Mouse (Mus musculus): ENCODE data around the gene Plscr2.

DNA sequence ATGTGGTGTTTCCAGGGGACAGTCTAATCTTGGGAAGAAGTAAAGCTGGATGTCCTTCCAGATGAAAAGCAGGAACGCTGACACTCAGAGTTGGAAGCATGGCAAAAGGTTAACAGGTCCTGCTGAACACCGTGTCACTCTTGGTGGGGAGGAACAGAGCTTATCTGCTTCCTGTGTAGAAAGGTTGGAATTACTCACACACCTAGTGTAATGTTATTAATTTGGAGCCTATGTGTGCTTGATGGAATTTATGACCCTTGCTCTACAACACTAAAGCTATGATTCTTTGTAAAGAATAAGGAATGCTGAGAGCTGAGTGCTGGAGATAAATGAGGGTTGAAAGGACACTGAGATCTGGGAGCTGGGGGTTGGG is 45.6 kb upstream of the Plscr2 start:
- TF ChIP-seq CTCF (IDR thresholded peaks at IDR 0.05; ENCODE audit: low read depth, low read length) (no peak), POLR2A (IDR thresholded peaks at IDR 0.05; ENCODE audit: extremely low read depth, insufficient read depth, low read length) (no peak)

All from liver, adult 2 months (tissue).